Mouse (Mus musculus) ovary, postnatal 14 days (tissue): Measurements from ENCODE around the gene Pla2g10.
"Not testable (repeated sequence)": the region's sequence is repeated elsewhere in the genome, so short reads cannot be mapped to it uniquely, and the experiment has no call there.

ENCODE experiments used
- DNase-seq: peaks from one replicate; pipeline ENCODE4 v3.0.0; 2022; ENCODE audit warnings: low spot score

The Pla2g10 gene

GRCm38 (mm10) chr16:13730285-13731255, at the start of gene Pla2g10:
TSS of gene Pla2g10 (minus strand) at chr16:13730983.
- no peak for DNase-seq

- DNase-seq, result not testable (repeated sequence)
Observed at GRCm38 (mm10) chr16:13774651-13775050, 43.9 kb upstream of the Pla2g10 start.

- DNase-seq, result peak; percentile 46
Observed at GRCm38 (mm10) chr16:13774011-13774410, 43.2 kb upstream of the Pla2g10 start.

GRCm38 (mm10) chr16:13772051-13772450, 41.3 kb upstream of the Pla2g10 start:
- DNase-seq, result not testable (repeated sequence)

- DNase-seq, result not testable (repeated sequence)
Observed at GRCm38 (mm10) chr16:13771603-13772002, 40.8 kb upstream of the Pla2g10 start.

GRCm38 (mm10) chr16:13766367-13766766, 35.6 kb upstream of the Pla2g10 start:
- no peak for DNase-seq

- no peak for DNase-seq
Observed at GRCm38 (mm10) chr16:13764519-13764918, 33.7 kb upstream of the Pla2g10 start.

- not testable (repeated sequence) for DNase-seq
Observed at GRCm38 (mm10) chr16:13762807-13763206, 32.0 kb upstream of the Pla2g10 start.

GRCm38 (mm10) chr16:13757823-13758222, 27.0 kb upstream of the Pla2g10 start:
- no peak for DNase-seq

- DNase-seq, result peak; percentile 88
Observed at GRCm38 (mm10) chr16:13754400-13755190, 23.8 kb upstream of the Pla2g10 start.

GRCm38 (mm10) chr16:13753986-13754385, 23.2 kb upstream of the Pla2g10 start:
- no peak for DNase-seq

GRCm38 (mm10) chr16:13750626-13751025, 19.8 kb upstream of the Pla2g10 start:
- DNase-seq, result no peak

GRCm38 (mm10) chr16:13749981-13750380, 19.2 kb upstream of the Pla2g10 start:
- no peak for DNase-seq

GRCm38 (mm10) chr16:13749306-13749705, 18.5 kb upstream of the Pla2g10 start:
- no peak for DNase-seq

- not testable (repeated sequence) for DNase-seq
Observed at GRCm38 (mm10) chr16:13748813-13749212, 18.0 kb upstream of the Pla2g10 start.

GRCm38 (mm10) chr16:13748124-13748523, 17.3 kb upstream of the Pla2g10 start:
- DNase-seq, result no peak

- DNase-seq, result no peak
Observed at GRCm38 (mm10) chr16:13747708-13748107, 16.9 kb upstream of the Pla2g10 start.

GRCm38 (mm10) chr16:13740844-13741243, 10.1 kb upstream of the Pla2g10 start:
- no peak for DNase-seq

- DNase-seq, result not testable (repeated sequence)
Observed at GRCm38 (mm10) chr16:13739044-13739443, 8.3 kb upstream of the Pla2g10 start.

GRCm38 (mm10) chr16:13735977-13736376, 5.2 kb upstream of the Pla2g10 start:
- DNase-seq, result no peak

- peak; percentile 78 for DNase-seq
Observed at GRCm38 (mm10) chr16:13733518-13734137, 2.8 kb upstream of the Pla2g10 start.

GRCm38 (mm10) chr16:13732786-13733185, 2.0 kb upstream of the Pla2g10 start:
- DNase-seq, result no peak
